Mouse (Mus musculus): Measurements from ENCODE around the gene Olfr1305. TPM values are rescaled to one million over a fixed set of nuclear protein-coding genes. Genes with fewer than 3 reads are reported as not detected.

The Olfr1305 gene
- polyA plus RNA-seq (2016; fragmentation: Nextera tagmentation; extraction: Ambion mirVana), result not detected in 2 replicates

DNA sequence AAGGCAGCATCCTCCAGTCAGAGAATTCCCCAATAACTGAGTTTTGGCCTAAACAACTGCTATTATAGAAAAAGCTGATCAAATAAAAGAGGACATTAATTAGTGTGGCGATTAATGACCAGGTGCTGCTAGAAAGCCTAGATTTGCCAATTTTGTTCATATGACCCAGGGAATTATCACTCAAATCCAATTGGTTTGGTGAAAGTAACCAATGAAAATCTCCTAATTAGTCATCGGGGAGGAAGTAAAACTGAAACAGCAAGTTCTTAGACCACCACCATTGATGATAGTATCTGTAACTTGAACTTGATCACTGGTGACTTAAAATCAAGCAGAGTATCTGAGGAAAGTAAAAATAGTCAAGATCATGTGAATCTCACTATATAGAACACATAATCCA lies at the start of gene Olfr1305:
Gene Olfr1305, minus strand, starts transcription at position 101 of the 400 bp plus-strand sequence.
- no peaks in the 10 kb centered on the region for H3K9me3 ChIP-seq
- H3K4me1 ChIP-seq, result no peaks in the 10 kb centered on the region
- H3K36me3 ChIP-seq (replicated peaks), result no peaks in the 10 kb centered on the region
- no peak for DNase-seq (ENCODE audit: low spot score)
- H3K27me3 ChIP-seq (replicated peaks; ENCODE audit: low read depth, poor library complexity, severe bottlenecking), result no peaks in the 10 kb centered on the region
- no peak within 1 kb of the TSS for H3K27ac ChIP-seq (replicated peaks)
- no peak within 1 kb of the TSS for H3K4me3 ChIP-seq
- WGBS, result 90% methylated on average over 2 of the region's 2 CpGs

DNA sequence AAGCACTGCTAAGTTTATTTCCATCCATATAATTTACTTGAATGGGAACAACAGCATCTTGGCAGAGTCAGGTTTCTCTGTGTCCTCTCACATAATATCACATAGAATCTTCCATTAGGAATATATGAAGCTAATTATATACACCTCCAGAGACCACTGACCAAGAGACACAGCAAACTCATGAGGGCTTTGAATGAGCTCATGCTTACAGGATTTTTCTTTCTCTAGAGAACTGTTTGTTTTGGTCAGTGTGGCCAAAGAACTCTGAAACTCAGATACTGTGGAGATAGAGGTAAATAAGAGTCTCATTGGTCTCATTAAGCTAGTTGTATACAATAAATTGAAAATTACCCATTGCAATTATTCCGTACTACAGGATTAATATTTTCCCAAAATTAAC lies 39.2 kb upstream of the Olfr1305 start, which contains the start of gene Olfr1306:
Gene Olfr1306, minus strand, starts transcription at position 101 of the 400 bp plus-strand sequence.
- Histone ChIP-seq H3K27ac (replicated peaks) (no peak within 1 kb of the TSS), H3K9me3 (peaks cover 6% of the 10 kb centered on the region; the same call in 1 of the 2 replicates), H3K27me3 (replicated peaks; ENCODE audit: low read depth, poor library complexity, severe bottlenecking) (no peaks in the 10 kb centered on the region), H3K4me1 (no peaks in the 10 kb centered on the region), H3K36me3 (replicated peaks) (no peaks in the 10 kb centered on the region), H3K4me3 (no peak within 1 kb of the TSS)
- DNase-seq (ENCODE audit: low spot score), result no peak
- WGBS, result 89% methylated on average over 1 of the region's 1 CpGs

DNA sequence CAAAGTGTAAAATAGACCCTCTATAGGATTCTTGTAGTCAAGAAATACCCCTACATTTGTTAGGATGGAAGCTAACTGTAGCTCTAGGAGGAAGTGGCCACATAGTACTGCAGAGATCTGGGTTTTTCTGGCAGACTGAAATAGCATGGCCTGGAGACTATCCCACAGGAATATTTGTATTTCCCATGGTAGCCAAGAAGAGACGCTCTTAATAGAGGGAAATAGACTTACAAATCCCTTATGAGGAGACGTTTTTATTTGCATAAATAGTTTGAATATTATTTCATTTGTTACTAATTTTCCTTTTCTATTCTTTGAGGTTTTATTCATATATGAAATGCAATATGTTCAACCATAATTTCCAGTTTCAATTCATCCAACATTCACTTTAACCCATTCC lies 56.7 kb downstream of the Olfr1305 start, which contains the start of gene Olfr1303:
Gene Olfr1303, minus strand, starts transcription at position 101 of the 400 bp plus-strand sequence.
- 91% methylated on average over 2 of the region's 2 CpGs for WGBS
- H3K9me3 ChIP-seq, result no peaks in the 10 kb centered on the region
- no peak within 1 kb of the TSS for H3K27ac ChIP-seq (replicated peaks)
- H3K4me1 ChIP-seq, result no peaks in the 10 kb centered on the region
- H3K4me3 ChIP-seq, result no peak within 1 kb of the TSS
- no peaks in the 10 kb centered on the region for H3K36me3 ChIP-seq (replicated peaks)
- H3K27me3 ChIP-seq (replicated peaks; ENCODE audit: low read depth, poor library complexity, severe bottlenecking), result no peaks in the 10 kb centered on the region
- no peak for DNase-seq (ENCODE audit: low spot score)

Other genes with a start within 250 kb of the Olfr1305 start
- not detected in 2 replicates for gene Olfr1298, start 227.9 kb downstream of the Olfr1305 start, polyA plus RNA-seq (2016; fragmentation: Nextera tagmentation; extraction: Ambion mirVana)
- not detected in 2 replicates for gene Olfr1299, start 215.7 kb downstream of the Olfr1305 start, polyA plus RNA-seq (2016; fragmentation: Nextera tagmentation; extraction: Ambion mirVana)
- gene Olfr1301, start 126.1 kb downstream of the Olfr1305 start, polyA plus RNA-seq (2016; fragmentation: Nextera tagmentation; extraction: Ambion mirVana), result not detected in 2 replicates
- gene Olfr1302, start 99.7 kb downstream of the Olfr1305 start, polyA plus RNA-seq (2016; fragmentation: Nextera tagmentation; extraction: Ambion mirVana), result not detected in 2 replicates
- not detected in 2 replicates for gene Olfr1303, start 56.8 kb downstream of the Olfr1305 start, polyA plus RNA-seq (2016; fragmentation: Nextera tagmentation; extraction: Ambion mirVana)
- gene Olfr1306, start 39.1 kb upstream of the Olfr1305 start, polyA plus RNA-seq (2016; fragmentation: Nextera tagmentation; extraction: Ambion mirVana), result not detected in 2 replicates
- gene Olfr1307, start 72.3 kb upstream of the Olfr1305 start, polyA plus RNA-seq (2016; fragmentation: Nextera tagmentation; extraction: Ambion mirVana), result 0.01 TPM in 1 of 2 replicates, not detected in the other
- gene Olfr1308, start 87.8 kb upstream of the Olfr1305 start, polyA plus RNA-seq (2016; fragmentation: Nextera tagmentation; extraction: Ambion mirVana), result not detected in 2 replicates
- not detected in 2 replicates for gene Olfr1309, start 113.1 kb upstream of the Olfr1305 start, polyA plus RNA-seq (2016; fragmentation: Nextera tagmentation; extraction: Ambion mirVana)
- not detected in 2 replicates for gene Olfr1310, start 135.6 kb upstream of the Olfr1305 start, polyA plus RNA-seq (2016; fragmentation: Nextera tagmentation; extraction: Ambion mirVana)
- gene Olfr1311, start 147.3 kb upstream of the Olfr1305 start, polyA plus RNA-seq (2016; fragmentation: Nextera tagmentation; extraction: Ambion mirVana), result not detected in 2 replicates
- not detected in 2 replicates for gene Olfr1312, start 173.1 kb upstream of the Olfr1305 start, polyA plus RNA-seq (2016; fragmentation: Nextera tagmentation; extraction: Ambion mirVana)
- gene Olfr1313, start 200.7 kb upstream of the Olfr1305 start, polyA plus RNA-seq (2016; fragmentation: Nextera tagmentation; extraction: Ambion mirVana), result not detected in 2 replicates
- gene Olfr1314, start 219.6 kb upstream of the Olfr1305 start, polyA plus RNA-seq (2016; fragmentation: Nextera tagmentation; extraction: Ambion mirVana), result not detected in 2 replicates
- gene Olfr1315-ps1, start 238.3 kb upstream of the Olfr1305 start, polyA plus RNA-seq (2016; fragmentation: Nextera tagmentation; extraction: Ambion mirVana), result not detected in 2 replicates